Mouse (Mus musculus) kidney, adult 2 months (tissue): ENCODE measurements around the gene Vps26a.

ENCODE experiments used
- CTCF ChIP-seq: fragments of 200-500 bp; conservative IDR thresholded peaks from 2 replicates; pipeline ENCODE4 v1.5.1; 2011; ENCODE audit warnings: low read depth, mild to moderate bottlenecking, control low read depth, low read length, moderate library complexity, mixed read lengths; ENCODE audit not compliant: insufficient read depth, insufficient read length
- POLR2A ChIP-seq: fragments of 200-500 bp; IDR thresholded peaks from one replicate; pipeline ENCODE4 v1.6.1; 2011; ENCODE audit warnings: low read depth, low read length, control low read depth

DNA sequence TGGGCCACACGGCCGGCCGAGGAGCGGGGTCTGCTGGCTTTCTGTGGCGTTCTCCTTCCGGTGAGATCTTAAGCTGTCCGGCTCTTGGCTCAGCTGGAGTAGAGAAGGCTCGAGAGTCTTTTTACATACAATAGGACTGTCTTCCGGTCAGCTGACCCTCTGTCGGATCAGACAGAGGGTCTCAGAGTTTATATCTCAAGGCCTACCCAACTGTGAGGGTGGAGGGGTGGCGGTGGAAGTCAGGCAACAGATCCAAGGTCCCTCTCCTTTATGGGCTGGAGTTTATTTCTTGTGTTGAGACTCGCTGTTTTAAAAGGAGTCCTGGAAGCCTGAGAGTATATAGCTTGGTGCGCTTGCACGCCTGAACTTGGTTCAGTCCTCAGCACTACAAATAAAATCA, 40.7 kb upstream of the Vps26a start, which contains the start of gene Srgn:
- TF ChIP-seq CTCF: no peak
- TF ChIP-seq POLR2A: no peak
